Mouse (Mus musculus) urinary bladder, postnatal 36 days (tissue): ENCODE results near the gene Zc3hc1.

Experiments used
- DNase-seq, 2 experiments: peaks; one replicate each; pipeline ENCODE4 v3.0.0; 2022; ENCODE audit warnings: low spot score in 2 of 2, mixed read lengths in 1 of 2

Zc3hc1 gene

GRCm38 (mm10) chr6:30372627-30373369, 18.0 kb downstream of the Zc3hc1 start:
- no peak for DNase-seq

- DNase-seq: no peak
Measured at GRCm38 (mm10) chr6:30369291-30369690, 21.5 kb downstream of the Zc3hc1 start.

DNA sequence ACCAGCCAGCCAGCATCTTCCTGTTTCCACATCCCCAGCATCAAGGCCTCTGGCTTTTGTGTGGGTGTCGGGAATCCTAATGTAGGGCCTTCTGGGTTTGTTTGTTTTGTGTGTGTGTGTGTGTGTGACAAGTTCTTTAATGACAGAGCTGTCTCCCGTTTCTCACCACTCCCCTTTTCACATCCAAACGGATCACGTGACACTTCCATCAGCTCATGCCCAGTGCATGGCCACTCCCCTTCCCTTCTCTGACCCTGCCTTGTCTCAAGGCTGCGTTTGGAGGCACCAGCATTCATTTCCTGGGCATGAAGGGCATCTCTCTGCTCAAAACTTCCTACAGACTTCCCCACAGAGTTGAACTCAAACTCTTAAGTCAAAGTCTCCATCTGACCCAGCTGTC, 27.0 kb downstream of the Zc3hc1 start:
- no peak for DNase-seq

- no peak for DNase-seq
Measured at GRCm38 (mm10) chr6:30359762-30360509, 30.9 kb downstream of the Zc3hc1 start.

DNA sequence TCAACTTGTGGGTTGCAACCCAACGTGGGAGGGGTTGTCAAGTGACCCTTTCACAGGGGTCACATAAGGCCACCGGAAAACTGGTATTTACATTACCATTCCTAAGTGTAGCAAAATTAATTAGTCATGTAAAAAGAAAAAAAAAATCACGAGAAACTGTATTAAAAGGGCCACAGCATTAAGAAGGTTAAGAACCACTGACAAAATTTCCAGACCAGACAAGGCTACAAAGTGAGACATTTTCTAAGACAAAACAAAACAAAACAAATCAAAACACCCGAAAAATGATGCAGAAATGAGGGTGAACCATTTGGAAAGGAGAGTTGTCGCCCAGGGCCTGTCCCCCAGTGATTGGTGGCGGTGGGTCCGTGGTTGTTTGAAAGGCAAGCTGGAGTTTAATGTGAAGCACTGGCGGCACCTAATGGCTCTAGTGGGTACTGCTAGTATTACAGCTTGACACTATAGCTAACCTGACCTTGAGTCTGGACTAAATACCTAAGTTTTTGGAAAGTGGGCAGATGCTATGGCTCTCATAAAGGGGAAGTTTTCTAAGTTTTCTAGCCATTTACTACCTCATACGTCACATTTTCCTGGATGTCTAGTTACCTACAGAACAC, 33.2 kb downstream of the Zc3hc1 start:
- DNase-seq: peak; percentile 60 to 75

GRCm38 (mm10) chr6:30356680-30357079, 34.1 kb downstream of the Zc3hc1 start:
- DNase-seq: peak in 1 of 2 experiments; percentile 44

GRCm38 (mm10) chr6:30356161-30356560, 34.7 kb downstream of the Zc3hc1 start:
- DNase-seq: no peak

DNA sequence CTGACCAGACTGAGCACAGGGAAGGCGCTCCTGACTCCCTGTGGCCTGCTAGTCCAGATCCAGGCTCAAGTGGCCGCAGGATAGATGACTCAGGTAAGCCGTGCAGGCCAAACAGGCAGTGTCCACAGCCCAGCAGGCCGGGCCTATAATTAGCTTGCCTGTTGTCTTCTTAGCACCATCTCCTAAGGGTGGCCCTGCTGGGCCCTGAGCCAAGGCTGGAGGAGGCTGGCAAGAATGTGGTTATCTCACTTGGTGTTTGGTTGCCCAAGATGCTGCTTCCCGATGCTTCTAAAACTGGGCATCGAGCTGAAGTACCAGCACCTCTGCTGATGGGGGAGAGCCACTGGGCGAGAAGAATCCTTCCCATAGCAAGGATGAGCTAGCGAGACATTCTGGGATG, 35.1 kb downstream of the Zc3hc1 start:
- peak in 1 of 2 experiments; percentile 19 for DNase-seq

DNA sequence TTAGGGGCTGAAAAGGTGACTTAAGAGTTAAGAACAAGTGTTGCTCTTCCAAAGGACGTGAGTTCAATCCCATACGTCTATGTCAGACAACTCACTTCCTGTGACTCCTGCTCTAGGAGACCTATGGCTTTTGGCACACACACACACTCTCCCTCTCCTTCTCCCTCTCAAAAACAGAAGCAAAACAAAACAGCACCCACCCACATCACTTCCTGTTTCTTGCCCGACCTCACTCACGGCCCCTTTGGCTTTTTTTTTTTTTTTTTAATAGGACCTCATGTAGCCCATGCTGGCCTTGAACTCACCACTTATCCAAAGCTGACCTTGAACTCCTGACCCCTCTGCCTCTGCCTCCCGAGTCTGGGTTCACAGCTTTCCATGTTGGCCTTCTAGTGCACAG, 36.1 kb downstream of the Zc3hc1 start:
- no peak for DNase-seq

GRCm38 (mm10) chr6:30353661-30354060, 37.2 kb downstream of the Zc3hc1 start:
- DNase-seq: no peak

DNA sequence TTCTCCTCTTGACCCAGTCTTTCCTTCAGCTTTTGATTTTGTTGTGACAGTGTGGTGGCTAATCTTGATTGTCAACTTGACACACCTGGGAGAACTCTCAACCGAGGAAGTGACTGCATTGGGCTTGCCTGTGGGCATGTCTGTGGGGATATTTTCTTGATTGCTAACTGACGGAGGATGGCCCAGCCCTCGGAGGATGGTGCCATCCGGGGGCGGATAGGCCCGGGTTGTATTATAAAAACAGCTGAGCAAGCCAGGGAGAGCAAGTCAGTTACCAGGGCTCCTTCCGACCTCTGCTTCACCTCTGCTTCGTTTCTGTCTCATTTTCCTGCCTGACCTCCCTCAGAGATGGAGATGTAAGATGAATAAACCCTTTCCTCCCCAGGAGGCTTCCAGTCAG, 38.1 kb downstream of the Zc3hc1 start:
- DNase-seq: no peak

DNA sequence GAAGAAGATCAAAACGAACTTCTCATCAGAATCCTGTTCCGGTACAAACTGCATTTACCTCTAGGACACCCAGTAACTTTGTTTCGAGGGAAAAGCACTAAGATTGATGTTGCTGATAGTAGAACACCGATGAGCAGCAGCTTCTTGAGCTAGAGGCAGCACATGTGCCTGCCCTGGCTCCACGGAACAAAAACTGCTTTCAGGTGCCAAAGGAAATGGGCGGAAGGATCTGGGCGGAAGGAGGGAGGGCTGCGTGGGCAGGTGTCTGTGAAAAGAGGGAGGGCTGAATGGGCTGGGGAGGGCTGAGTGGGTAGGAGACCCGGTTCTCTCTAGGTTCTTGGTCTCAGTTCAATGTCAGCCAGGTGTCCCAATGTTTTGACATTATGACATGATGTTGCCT, 39.5 kb downstream of the Zc3hc1 start:
- no peak for DNase-seq

GRCm38 (mm10) chr6:30347288-30347801, 43.5 kb downstream of the Zc3hc1 start:
- DNase-seq: no peak

GRCm38 (mm10) chr6:30346737-30347136, 44.1 kb downstream of the Zc3hc1 start:
- DNase-seq: peak in 1 of 2 experiments; percentile 38

DNA sequence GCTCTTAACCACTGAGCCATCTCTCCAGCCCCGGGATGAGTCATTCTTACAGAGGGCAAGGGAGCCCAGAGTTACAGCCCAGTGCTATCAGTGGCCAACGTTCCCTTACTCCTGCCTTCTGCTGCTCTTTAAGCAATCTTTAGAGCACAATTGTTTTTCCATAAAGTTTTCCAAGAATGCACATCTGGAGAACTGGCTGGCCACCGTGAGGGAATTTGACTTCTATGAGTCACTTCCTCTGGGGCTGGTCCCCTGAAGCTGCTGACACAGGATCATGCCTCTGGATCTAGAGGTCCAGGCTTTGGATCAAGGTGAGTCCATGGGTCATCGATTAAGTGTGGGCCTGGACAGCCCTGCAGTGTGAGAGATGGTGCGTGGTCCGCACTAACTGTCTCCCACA, 46.8 kb downstream of the Zc3hc1 start:
- no peak for DNase-seq

DNA sequence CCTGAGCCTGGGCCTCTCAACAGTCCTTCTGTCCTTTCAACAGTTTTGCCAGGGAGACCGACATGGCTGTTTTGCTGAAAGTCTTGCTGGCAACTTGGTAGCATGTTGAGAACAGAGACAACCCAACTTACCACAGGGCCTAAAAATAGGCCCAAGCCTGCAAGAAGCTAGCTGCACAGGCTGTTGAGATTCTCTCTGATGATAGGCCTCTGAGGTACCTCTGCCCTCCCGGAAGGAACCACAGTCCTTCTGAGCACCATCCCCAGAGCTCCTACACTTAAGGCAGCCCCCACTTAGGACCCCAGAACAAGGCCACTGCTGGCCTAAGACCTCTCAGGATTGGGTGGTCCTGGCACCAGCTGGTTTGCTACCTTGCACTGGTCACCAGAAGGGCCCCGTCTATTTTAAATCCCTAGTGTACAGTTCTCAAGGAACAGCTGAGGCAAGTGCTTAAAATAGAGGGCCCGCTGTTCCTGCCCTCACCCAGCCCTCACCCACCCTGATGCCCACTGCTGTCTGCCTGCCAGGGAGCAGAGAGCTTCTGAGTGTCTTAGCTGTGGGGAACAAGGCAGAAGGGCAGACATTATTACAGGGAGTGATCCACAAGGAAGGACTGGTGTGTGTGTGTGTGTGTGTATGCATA, 50.5 kb downstream of the Zc3hc1 start:
- DNase-seq: no peak

DNA sequence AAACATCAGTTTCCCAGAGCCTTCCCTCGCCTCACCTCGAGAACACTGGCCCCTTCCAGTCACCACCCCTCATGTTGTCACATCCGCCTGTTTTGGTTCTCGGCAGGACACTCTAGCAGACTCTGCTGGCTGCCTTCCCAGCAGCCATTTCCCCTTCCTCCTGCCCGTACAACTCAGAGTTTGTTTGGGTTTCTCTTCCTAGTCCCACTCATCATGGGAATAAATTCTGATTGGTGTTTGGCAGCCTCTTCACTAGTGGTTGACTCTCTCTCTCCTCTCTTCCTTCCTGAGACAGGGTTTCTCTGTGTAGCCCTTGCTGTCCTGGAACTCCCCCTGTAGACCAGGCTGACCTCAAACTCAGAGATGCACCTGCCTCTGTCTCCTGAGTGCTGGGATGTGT, 53.9 kb downstream of the Zc3hc1 start:
- peak in 1 of 2 experiments; percentile 60 for DNase-seq

DNA sequence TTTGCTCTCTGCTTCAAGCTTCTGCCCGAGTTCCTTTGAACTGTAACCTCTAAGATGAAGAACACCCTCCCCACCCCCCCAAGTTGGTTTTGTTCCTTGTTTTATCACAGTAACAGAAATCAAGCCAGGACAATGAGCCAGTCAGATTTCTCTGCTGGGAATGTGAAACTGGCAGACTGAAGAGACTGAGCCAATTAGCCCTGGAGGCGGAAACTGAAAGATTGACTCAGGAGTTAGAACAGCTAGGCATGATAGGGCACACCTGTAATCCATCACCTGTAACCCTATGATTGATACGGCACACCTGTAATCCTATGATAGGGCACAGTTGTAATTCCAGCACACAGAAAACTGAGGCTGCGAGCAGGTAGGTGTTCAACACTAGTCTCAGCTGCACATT, 58.6 kb downstream of the Zc3hc1 start:
- no peak for DNase-seq

DNA sequence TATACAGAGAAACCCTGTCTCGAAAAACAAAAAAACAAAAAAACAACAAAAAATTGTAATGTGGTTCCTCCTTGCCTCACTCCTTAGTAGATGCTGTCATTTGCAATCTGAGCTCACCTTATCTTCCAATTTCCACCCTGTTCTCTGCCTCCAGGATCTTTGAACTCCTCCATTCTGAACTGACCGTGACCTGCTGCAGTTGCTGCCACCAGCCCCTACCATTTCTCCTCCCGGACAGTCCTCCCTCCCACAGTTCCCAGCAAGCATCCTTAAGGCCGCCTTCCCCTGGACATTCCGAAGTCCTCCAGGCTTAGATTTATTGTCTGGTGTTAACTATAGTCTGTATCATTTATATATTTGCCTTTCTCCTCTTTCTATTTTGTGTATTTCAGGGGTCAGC, 60.1 kb downstream of the Zc3hc1 start:
- DNase-seq: no peak

GRCm38 (mm10) chr6:30325932-30326501, 64.8 kb downstream of the Zc3hc1 start:
- no peak for DNase-seq

- no peak for DNase-seq
Measured at GRCm38 (mm10) chr6:30321002-30321401, 69.8 kb downstream of the Zc3hc1 start.

DNA sequence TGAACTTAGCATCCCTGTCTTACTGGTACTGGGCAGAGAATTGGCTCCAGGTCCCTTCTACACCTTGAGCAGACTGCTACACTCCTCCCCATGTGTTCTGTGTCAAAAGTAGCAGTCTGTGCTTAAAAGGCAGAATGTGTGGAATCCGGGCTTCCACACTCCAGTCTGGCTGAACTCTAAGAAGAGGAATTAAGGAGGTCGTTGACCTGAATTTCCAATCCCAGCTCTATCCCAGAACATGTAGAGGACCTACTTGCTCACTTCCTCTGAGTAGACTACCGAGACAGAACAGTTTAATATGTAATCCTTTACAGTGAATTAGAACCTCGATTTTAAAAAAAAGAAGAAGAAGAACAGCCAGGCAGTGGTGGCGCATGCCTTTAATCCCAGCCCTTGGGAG, 71.6 kb downstream of the Zc3hc1 start:
- DNase-seq: no peak
